Mouse (Mus musculus) liver, embryonic 13.5 days (tissue): ENCODE data around the gene Tas1r1. TPM values are rescaled to one million over a fixed set of nuclear protein-coding genes. Genes with fewer than 3 reads are reported as not detected.

Experiments used
- ATAC-seq: fragments of 200-750 bp; cut with Nextera tagmentation; 2 replicates; pipeline ENCODE4 v1.8.0; 2017; ENCODE audit warnings: low read depth, mild to moderate bottlenecking, moderate number of reproducible peaks, moderate library complexity
- DNase-seq: peaks from one replicate; pipeline ENCODE4 v3.0.0; 2022
- H3K27ac ChIP-seq: fragments of 300-500 bp; sonication (generic); 2 replicates; pipeline ENCODE4 v1.5.1; 2015; ENCODE audit warnings: moderate library complexity, mild to moderate bottlenecking, inconsistent platforms
- H3K27me3 ChIP-seq: fragments of 300-500 bp; sonication (generic); 2 replicates; pipeline ENCODE4 v1.6.1; 2015; ENCODE audit warnings: mild to moderate bottlenecking, inconsistent platforms
- H3K36me3 ChIP-seq: fragments of 300-500 bp; sonication (generic); 2 replicates; pipeline ENCODE4 v1.6.1; 2015; ENCODE audit warnings: mild to moderate bottlenecking, inconsistent platforms
- H3K4me1 ChIP-seq: fragments of 300-500 bp; sonication (generic); replicated peaks from 2 replicates; pipeline ENCODE4 v1.6.1; 2015; ENCODE audit warnings: inconsistent platforms
- H3K4me2 ChIP-seq: fragments of 300-500 bp; sonication (generic); 2 replicates; pipeline ENCODE4 v1.6.1; 2015; ENCODE audit warnings: inconsistent platforms, mild to moderate bottlenecking, moderate library complexity
- H3K4me3 ChIP-seq: fragments of 300-500 bp; sonication (generic); replicated peaks from 2 replicates; pipeline ENCODE4 v1.5.1; 2015; ENCODE audit warnings: mild to moderate bottlenecking, inconsistent platforms
- H3K9ac ChIP-seq: fragments of 300-500 bp; sonication (generic); 2 replicates; pipeline ENCODE4 v1.6.1; 2015; ENCODE audit warnings: mild to moderate bottlenecking, inconsistent platforms
- H3K9me3 ChIP-seq: fragments of 300-500 bp; sonication (generic); replicated peaks from 2 replicates; pipeline ENCODE4 v1.6.1; 2016; ENCODE audit warnings: inconsistent platforms
- WGBS: fragments of 180-500 bp; shearing (Covaris S2); methylation state at CpG from one replicate; pipeline ENCODE4 v1.1.7; 2015; ENCODE audit not compliant: insufficient replicate concordance; 5-methylcytosine and 5-hydroxymethylcytosine counted together
- polyA plus RNA-seq: library from polyadenylated mRNA; unstranded; fragments of >200 nt; fragmentation: Nextera tagmentation; extraction: Ambion mirVana; gene quantifications from 2 replicates; pipeline ENCODE4 v1.2.1, GENCODE M21; 2015

Tas1r1 gene
- polyA plus RNA-seq, 1 experiment from 2014 or later = 0.07 TPM

DNA sequence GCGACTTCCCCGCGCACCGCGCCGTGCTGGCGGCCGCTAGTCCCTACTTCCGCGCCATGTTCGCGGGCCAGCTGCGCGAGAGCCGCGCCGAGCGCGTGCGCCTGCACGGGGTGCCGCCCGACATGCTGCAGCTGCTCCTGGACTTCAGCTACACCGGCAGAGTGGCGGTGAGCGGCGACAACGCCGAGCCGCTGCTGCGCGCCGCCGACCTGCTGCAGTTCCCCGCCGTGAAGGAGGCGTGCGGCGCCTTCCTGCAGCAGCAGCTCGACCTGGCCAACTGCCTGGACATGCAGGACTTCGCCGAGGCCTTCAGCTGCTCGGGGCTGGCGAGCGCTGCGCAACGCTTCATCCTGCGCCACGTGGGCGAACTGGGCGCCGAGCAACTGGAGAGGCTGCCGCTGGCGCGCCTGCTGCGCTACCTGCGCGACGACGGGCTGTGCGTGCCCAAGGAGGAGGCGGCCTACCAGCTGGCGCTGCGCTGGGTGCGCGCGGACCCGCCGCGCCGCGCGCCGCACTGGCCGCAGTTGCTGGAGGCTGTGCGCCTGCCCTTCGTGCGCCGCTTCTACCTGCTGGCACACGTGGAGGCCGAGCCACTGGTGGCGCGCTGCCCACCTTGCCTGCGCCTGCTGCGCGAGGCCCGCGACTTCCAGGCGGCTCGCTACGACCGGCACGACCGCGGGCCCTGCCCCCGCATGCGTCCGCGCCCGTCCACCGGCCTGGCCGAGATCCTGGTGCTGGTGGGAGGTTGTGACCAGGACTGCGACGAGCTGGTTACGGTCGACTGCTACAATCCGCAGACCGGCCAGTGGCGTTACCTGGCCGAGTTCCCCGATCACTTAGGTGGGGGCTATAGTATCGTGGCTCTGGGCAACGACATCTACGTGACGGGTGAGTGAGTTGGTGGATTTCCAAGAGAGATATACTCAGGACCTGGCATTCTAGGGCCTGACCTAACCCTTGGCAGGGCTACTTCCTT, 29.0 kb downstream of the Tas1r1 start:
- peak; percentile 60 for ATAC-seq
- Histone ChIP-seq H3K4me1 (peaks cover 73% of the 10 kb centered on the region), H3K9ac (peak overlapping the region; percentile 86), H3K9me3 (no peaks in the 10 kb centered on the region), H3K4me2 (peak overlapping the region; percentile 100), H3K36me3 (peaks cover 29% of the 10 kb centered on the region), H3K4me3 (peak overlapping the region; percentile 85), H3K27me3 (peaks cover 21% of the 10 kb centered on the region), H3K27ac (peak overlapping the region; percentile 88)
- no peak for DNase-seq
- WGBS = under 1% methylated on average over 115 of the region's 115 CpGs

DNA sequence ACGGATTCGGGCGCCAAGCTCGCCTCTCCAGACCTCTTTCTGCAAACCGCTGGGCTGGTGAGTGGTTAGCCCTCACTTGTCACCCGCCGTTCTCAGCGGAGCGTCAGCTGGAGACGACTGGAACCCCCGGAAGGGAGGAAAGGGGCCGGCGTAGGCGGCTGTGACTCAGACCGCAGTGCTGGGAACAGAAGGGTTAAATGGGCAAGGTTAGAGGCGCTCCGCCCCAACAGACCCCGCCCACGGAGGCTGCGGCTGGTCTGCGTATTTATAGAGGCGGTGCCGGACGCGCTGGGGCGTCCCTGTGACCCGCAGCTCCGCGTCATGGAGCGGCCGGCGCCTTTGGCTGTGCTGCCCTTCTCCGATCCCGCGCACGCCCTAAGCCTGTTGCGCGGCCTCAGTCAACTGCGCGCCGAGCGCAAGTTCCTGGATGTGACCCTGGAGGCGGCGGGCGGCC, 29.7 kb downstream of the Tas1r1 start, which contains the start of gene Klhl21:
Gene Klhl21, plus strand, starts transcription at position 182 of the 454 bp plus-strand sequence.
- Histone ChIP-seq H3K36me3 (peaks cover 22% of the 10 kb centered on the region), H3K4me1 (peaks cover 73% of the 10 kb centered on the region), H3K27me3 (peaks cover 21% of the 10 kb centered on the region), H3K4me3 (peak within 1 kb of the TSS; percentile 85), H3K9me3 (no peaks in the 10 kb centered on the region), H3K9ac (peak within 1 kb of the TSS; percentile 86), H3K4me2 (peak within 1 kb of the TSS; percentile 100), H3K27ac (peak within 1 kb of the TSS; percentile 88)
- peak; percentile 89 for DNase-seq
- under 1% methylated on average over 45 of the region's 45 CpGs for WGBS
- ATAC-seq = peak; percentile 86

DNA sequence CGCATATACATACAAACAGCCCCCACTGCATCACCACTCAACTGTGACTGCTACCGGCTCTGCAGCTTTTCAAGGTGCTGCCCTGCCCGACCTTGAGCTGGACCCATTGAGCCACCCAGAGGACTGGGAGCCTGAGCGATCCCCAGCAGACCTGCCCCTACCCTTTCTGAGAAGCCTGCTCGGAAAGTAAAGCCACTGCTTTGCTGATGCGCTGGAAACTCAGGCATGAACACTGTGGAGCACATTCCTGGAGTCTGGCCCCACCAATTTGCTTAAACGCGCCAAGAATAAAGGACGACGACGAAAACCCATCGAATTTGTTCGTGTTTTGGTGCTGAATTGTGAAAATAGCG, 30.2 kb downstream of the Tas1r1 start:
- ATAC-seq = no peak

DNA sequence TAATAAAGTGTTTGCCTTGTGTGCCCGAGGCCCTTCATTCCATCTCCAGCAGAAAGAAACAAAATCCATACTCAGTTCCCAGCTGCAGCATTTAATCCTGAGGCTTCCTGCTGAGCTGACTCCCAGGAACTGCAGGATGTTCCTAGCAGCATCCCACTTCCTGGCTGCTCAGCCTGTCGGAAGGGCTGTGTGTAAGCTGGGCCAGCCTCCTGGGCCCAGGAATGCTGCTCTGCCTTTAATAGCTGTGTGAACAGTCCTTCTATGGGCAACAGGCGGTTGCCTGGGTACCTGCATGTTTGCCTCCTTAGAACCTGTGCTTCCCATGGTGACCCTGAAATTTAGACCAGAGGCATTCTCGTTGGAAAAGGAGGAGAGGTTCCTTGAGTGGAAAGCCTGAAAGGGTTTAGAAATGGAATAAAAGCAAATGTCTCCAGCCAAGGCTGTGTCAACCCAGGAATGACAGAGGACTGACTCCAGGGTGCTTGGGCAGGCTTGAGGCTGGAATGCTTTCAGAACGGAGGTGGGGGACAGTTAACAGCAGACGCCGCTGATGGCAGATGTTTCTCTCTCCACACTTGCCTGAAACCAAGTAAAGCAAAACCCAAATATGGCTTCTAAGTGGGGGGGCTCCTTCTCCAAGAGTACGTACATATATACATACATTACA, 30.8 kb downstream of the Tas1r1 start:
- WGBS = 33% methylated on average over 8 of the region's 8 CpGs
- Histone ChIP-seq H3K36me3 (peaks cover 13% of the 10 kb centered on the region), H3K27ac (no peak overlapping the region), H3K9ac (peak overlapping the region; percentile 86), H3K4me3 (peak overlapping the region; percentile 85), H3K4me1 (peaks cover 63% of the 10 kb centered on the region), H3K9me3 (no peaks in the 10 kb centered on the region), H3K27me3 (peaks cover 21% of the 10 kb centered on the region), H3K4me2 (peak overlapping the region; percentile 100)
- ATAC-seq (no peak), DNase-seq (no peak)

More for the DNA sequence above, 30.2 kb downstream of the Tas1r1 start:
- Histone ChIP-seq H3K27me3 (peaks cover 21% of the 10 kb centered on the region), H3K4me3 (peak overlapping the region; percentile 85), H3K4me1 (peaks cover 68% of the 10 kb centered on the region), H3K36me3 (peaks cover 18% of the 10 kb centered on the region), H3K9me3 (no peaks in the 10 kb centered on the region), H3K27ac (no peak overlapping the region), H3K9ac (peak overlapping the region; percentile 86), H3K4me2 (peak overlapping the region; percentile 100)
- under 1% methylated on average over 14 of the region's 14 CpGs for WGBS
- DNase-seq = no peak

DNA sequence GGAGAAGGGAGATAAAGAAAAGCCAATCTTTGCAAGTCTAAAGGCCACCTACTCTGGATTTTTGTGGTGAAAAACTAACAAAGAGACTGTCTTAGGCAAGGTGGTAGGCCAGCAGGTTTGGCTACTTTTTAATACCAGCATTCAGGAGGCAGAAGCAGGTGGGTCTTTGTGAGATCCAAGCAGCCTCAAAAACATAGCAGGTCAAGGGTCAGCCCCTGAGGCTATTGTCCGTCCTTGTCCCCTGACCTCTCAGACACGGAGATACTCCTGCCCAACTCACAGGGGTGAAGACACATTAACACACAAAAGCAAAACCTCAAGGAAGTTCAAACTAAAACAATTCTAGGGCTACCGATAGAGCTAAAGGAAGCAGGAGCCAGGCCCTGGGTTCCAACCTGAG, 31.6 kb downstream of the Tas1r1 start:
- Histone ChIP-seq H3K4me2 (no peak overlapping the region), H3K36me3 (peaks cover 5% of the 10 kb centered on the region), H3K4me3 (no peak overlapping the region), H3K27me3 (peaks cover 21% of the 10 kb centered on the region), H3K9ac (no peak overlapping the region; the same call in 1 of the 2 replicates), H3K9me3 (no peaks in the 10 kb centered on the region), H3K4me1 (peaks cover 55% of the 10 kb centered on the region), H3K27ac (no peak overlapping the region)
- 47% methylated on average over 3 of the region's 3 CpGs for WGBS
- ATAC-seq = no peak
- DNase-seq = no peak

DNA sequence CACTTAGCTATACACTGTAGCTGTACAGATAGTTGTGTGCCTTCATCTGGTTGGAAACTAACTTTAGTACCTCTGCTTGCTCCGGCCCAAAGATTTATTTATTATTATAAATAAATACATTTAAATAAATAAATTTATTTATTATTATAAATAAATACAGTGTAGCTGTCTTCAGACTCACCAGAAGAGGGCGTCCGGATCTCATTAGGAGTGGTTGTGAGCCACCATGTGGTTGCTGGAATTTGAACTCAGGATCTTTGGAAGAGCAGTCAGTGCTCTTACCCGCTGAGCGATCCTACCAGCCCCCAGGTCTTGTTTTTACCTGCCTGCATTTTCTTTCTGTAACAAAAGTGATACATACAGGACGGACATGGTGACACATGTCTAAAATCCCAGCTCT, 32.2 kb downstream of the Tas1r1 start:
- DNase-seq = no peak
- Histone ChIP-seq H3K27me3 (peaks cover 21% of the 10 kb centered on the region), H3K4me3 (no peak overlapping the region), H3K36me3 (no peaks in the 10 kb centered on the region), H3K9me3 (no peaks in the 10 kb centered on the region), H3K4me2 (no peak overlapping the region), H3K9ac (no peak overlapping the region), H3K27ac (no peak overlapping the region), H3K4me1 (peaks cover 48% of the 10 kb centered on the region)
- no peak for ATAC-seq
- 52% methylated on average over 6 of the region's 6 CpGs for WGBS

DNA sequence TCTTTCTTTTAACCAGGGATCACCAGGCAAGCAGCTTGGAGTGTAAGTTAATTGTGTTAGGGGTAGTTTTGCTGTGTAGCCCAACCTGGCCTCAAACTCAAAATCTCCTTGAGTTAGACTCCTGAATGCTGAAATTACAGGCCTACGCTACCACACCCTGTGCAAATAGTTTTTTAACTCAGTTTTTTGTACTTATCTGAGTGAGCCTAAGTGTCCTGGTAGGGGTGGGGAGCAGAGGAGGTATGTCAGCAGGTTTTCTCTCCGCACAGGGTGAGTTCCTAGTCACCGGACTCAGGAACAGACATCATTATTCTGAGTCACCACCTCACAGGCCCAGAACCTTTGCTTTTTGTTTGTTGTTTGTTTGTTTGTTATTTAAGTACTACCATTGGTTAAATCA, 36.3 kb downstream of the Tas1r1 start:
- WGBS = 69% methylated on average over 3 of the region's 3 CpGs

DNA sequence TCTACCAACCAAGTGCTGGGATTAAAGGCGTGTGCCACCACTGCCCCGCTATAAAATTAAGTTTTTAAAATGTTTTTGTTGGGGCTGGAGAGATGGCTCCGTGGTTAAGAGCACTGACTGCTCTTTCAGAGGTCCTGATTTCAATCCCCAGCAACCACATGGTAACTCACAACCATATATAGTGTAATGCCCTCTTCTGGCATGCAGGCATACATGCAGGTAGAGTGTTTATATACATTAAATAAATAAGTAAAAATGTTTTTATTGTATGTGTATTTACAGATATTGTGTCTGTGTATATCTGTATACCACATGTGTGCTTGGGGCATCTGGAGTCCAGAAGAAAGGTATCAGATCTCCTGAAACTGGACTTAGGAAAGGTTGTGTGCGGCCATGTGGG, 37.0 kb downstream of the Tas1r1 start:
- peaks cover 1% of the 10 kb centered on the region; the same call in 1 of the 2 replicates for H3K27me3 ChIP-seq
- H3K4me3 ChIP-seq = no peak overlapping the region
- H3K27ac ChIP-seq = no peak overlapping the region
- H3K9me3 ChIP-seq = no peaks in the 10 kb centered on the region
- no peak overlapping the region for H3K4me2 ChIP-seq
- peaks cover 24% of the 10 kb centered on the region for H3K4me1 ChIP-seq
- WGBS = 66% methylated on average over 4 of the region's 4 CpGs
- ATAC-seq (no peak), DNase-seq (no peak)
- no peaks in the 10 kb centered on the region for H3K36me3 ChIP-seq
- H3K9ac ChIP-seq = no peak overlapping the region

More for the DNA sequence above, 36.3 kb downstream of the Tas1r1 start:
- Histone ChIP-seq H3K9ac (no peak overlapping the region), H3K9me3 (no peaks in the 10 kb centered on the region), H3K27ac (no peak overlapping the region), H3K27me3 (peaks cover 9% of the 10 kb centered on the region), H3K4me2 (no peak overlapping the region), H3K4me3 (no peak overlapping the region), H3K4me1 (peaks cover 30% of the 10 kb centered on the region), H3K36me3 (no peaks in the 10 kb centered on the region)
- DNase-seq (no peak), ATAC-seq (no peak)

DNA sequence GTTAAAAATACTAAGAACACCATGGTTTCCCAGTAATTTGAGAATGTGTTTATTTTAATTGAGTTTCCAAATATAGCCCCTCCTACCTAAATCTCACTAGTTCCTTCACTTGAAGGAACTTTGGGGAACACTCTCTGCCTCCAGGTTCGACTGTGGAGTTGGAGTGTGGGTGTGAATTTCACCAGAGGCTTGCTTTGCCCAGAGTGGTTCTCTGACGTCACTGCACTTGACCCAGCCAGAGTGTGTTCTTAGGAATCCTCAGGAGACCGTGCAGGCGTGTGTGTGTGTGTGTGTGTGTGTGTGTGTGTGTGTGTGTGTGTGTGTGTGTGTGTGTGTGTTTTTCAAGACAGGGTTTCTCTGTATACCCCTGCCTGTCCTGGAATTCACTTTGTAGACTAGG, 37.5 kb downstream of the Tas1r1 start:
- H3K4me2 ChIP-seq = no peak overlapping the region
- no peak overlapping the region for H3K27ac ChIP-seq
- H3K4me1 ChIP-seq = peaks cover 22% of the 10 kb centered on the region
- ATAC-seq (no peak), DNase-seq (no peak)
- no peaks in the 10 kb centered on the region for H3K36me3 ChIP-seq
- no peaks in the 10 kb centered on the region for H3K27me3 ChIP-seq
- H3K9ac ChIP-seq = no peak overlapping the region
- 56% methylated on average over 4 of the region's 4 CpGs for WGBS
- H3K9me3 ChIP-seq = no peaks in the 10 kb centered on the region
- no peak overlapping the region for H3K4me3 ChIP-seq

DNA sequence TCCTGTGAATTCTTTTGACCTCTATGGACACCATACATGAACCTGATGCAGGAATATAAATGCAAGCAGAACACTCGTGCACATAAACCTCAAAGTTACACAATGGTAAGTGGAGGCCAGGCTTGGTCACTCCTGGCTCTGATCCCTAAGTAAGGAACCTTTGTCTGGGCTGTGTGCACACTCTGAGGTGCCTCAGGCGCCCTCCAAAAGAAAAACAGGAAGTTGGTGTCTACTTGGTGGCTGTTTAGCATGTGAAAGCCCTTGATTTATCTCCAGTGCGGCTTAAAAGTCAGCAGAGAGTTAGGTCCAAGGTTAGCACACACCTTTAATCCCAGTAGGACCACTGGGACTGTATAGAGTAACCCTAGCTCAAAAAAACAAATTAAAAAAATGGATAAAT, 38.9 kb downstream of the Tas1r1 start:
- no peak for DNase-seq
- no peak overlapping the region for H3K4me3 ChIP-seq
- H3K27me3 ChIP-seq = peaks cover 9% of the 10 kb centered on the region
- ATAC-seq = no peak
- H3K4me1 ChIP-seq = peaks cover 30% of the 10 kb centered on the region
- no peak overlapping the region for H3K9ac ChIP-seq
- no peak overlapping the region for H3K27ac ChIP-seq
- 21% methylated on average over 3 of the region's 3 CpGs for WGBS
- H3K9me3 ChIP-seq = no peaks in the 10 kb centered on the region
- no peaks in the 10 kb centered on the region for H3K36me3 ChIP-seq
- no peak overlapping the region for H3K4me2 ChIP-seq

DNA sequence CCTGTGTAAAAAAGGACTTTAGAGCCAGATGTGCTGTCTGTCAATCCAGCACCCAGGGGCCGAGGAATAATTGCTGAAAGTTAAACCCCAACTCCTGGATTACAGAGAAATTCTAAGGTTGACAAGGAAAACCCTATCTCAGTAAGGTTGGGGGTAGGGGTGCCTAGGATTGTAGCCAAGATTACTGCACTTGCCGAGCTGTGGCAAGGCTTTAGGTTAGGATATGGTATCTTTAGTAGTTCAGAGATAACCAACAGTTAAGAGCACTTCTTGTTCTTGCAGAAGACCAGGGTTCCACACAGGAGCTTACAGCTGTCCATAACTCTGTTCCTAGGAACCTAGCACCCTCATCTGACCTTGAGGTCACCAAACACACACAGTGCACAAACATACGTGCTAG, 40.7 kb downstream of the Tas1r1 start:
- H3K9ac ChIP-seq = peak overlapping the region; percentile 92
- H3K4me2 ChIP-seq = peak overlapping the region; percentile 73
- ATAC-seq (no peak), DNase-seq (no peak)
- H3K27me3 ChIP-seq = peaks cover 26% of the 10 kb centered on the region
- H3K4me1 ChIP-seq = peaks cover 44% of the 10 kb centered on the region
- 49% methylated on average over 3 of the region's 3 CpGs for WGBS
- H3K4me3 ChIP-seq = peak overlapping the region; percentile 97
- H3K9me3 ChIP-seq = no peaks in the 10 kb centered on the region
- H3K36me3 ChIP-seq = peaks cover under 1% of the 10 kb centered on the region
- peak overlapping the region; percentile 14; the same call in 1 of the 2 replicates for H3K27ac ChIP-seq
